Mouse (Mus musculus): ENCODE data around the gene Card11. TPM values are rescaled to one million over a fixed set of nuclear protein-coding genes. Genes with fewer than 3 reads are reported as not detected.

Card11 gene
- polyA plus RNA-seq, 1 experiment from 2014 or later, result 0.43 TPM

DNA sequence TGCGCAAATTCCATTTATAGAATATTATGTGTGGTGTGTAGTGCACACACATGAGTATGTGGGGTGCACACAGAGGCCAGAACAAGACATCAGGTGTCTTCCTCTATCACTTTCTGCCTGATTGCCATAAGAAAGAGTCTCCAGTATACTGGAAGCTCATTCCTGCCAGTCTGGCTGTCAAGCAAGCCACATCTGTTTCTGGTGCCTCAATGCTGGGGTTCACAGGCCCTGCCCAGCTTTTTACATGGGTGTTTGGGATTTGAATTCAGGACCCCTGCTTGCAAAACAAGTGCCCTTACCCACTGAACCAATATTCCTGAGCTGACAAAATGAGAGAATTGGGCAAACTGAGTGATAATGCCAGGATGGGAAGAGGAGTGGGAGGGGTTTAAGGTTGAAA lies 174.3 kb downstream of the Card11 start:
- no peak for ATAC-seq
- no peaks in the 10 kb centered on the region for H3K36me3 ChIP-seq (ENCODE audit: control insufficient read depth, insufficient read depth)
- 0 out of 2 replicates have a peak, but pooled peaks cover 3% of the 10 kb centered on the region for H3K4me1 ChIP-seq (replicated peaks; ENCODE audit: control insufficient read depth, insufficient read depth, low read length)
- no peaks in the 10 kb centered on the region for H3K9me3 ChIP-seq (ENCODE audit: control insufficient read depth)
- 96% methylated on average over 1 of the region's 1 CpGs for WGBS
- H3K4me3 ChIP-seq (ENCODE audit: low read depth, low read length), result no peak overlapping the region
- no peak for TF ChIP-seq CTCF (IDR thresholded peaks at IDR 0.05; ENCODE audit: low read depth)
- no peak overlapping the region for H3K4me2 ChIP-seq (replicated peaks; ENCODE audit: low read depth)
- no peak overlapping the region for H3K9ac ChIP-seq (ENCODE audit: low read depth, low read length)
- no peaks in the 10 kb centered on the region for H3K27me3 ChIP-seq (replicated peaks; ENCODE audit: control insufficient read depth, insufficient read depth, low read length)
- H3K27ac ChIP-seq (ENCODE audit: low read depth, low read length), result no peak overlapping the region

DNA sequence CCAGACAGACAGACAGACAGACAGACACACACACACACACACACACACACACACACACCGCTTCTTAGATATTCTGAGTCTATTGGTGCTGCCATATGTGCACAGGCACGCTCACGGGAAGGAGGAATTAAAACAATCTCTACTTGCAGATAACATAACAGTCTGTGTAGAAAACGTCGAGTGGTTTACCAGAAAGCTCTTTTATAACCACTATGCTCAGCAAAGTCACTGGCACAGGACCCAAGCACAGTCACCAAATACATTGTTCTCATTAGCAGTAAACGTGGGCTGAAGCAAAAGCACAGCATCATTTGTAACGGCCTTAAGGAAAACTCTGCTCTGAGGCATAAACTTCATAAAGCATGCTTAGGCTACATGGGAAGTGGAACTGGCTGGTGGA lies 176.3 kb downstream of the Card11 start:
- Histone ChIP-seq H3K9ac (ENCODE audit: low read depth, low read length) (no peak overlapping the region), H3K27me3 (replicated peaks; ENCODE audit: control insufficient read depth, insufficient read depth, low read length) (no peaks in the 10 kb centered on the region), H3K4me3 (ENCODE audit: low read depth, low read length) (no peak overlapping the region), H3K36me3 (ENCODE audit: control insufficient read depth, insufficient read depth) (no peaks in the 10 kb centered on the region), H3K27ac (ENCODE audit: low read depth, low read length) (no peak overlapping the region), H3K9me3 (ENCODE audit: control insufficient read depth) (no peaks in the 10 kb centered on the region), H3K4me1 (replicated peaks; ENCODE audit: control insufficient read depth, insufficient read depth, low read length) (0 out of 2 replicates have a peak, but pooled peaks cover 3% of the 10 kb centered on the region), H3K4me2 (replicated peaks; ENCODE audit: low read depth) (no peak overlapping the region)
- no peak for TF ChIP-seq CTCF (IDR thresholded peaks at IDR 0.05; ENCODE audit: low read depth)
- no peak for ATAC-seq
- 70% methylated on average over 7 of the region's 7 CpGs for WGBS

DNA sequence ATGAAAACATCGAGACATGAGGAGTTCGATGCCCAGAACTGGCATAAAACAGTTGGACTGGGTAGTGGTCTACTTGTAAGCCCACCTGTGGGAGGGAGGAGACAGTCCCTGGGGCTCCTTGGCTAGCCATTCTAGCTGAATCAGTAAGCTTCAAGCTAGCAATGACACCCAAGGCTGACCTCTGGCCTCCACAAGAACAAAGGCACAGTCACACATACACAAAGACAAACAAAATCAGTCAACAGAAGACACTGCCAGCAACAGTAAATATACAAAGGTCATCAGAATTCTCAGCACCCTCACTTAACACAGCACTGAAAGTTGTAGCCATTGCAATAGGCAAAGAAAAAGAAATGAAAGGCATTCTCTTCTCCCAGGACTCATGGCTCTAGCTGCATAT lies 177.0 kb downstream of the Card11 start:
- Histone ChIP-seq H3K9me3 (ENCODE audit: control insufficient read depth) (no peaks in the 10 kb centered on the region), H3K9ac (ENCODE audit: low read depth, low read length) (no peak overlapping the region), H3K36me3 (ENCODE audit: control insufficient read depth, insufficient read depth) (no peaks in the 10 kb centered on the region), H3K4me2 (replicated peaks; ENCODE audit: low read depth) (no peak overlapping the region), H3K27ac (ENCODE audit: low read depth, low read length) (no peak overlapping the region), H3K27me3 (replicated peaks; ENCODE audit: control insufficient read depth, insufficient read depth, low read length) (no peaks in the 10 kb centered on the region), H3K4me1 (replicated peaks; ENCODE audit: control insufficient read depth, insufficient read depth, low read length) (no peaks in the 10 kb centered on the region), H3K4me3 (ENCODE audit: low read depth, low read length) (no peak overlapping the region)
- WGBS, result 89% methylated on average over 2 of the region's 2 CpGs
- TF ChIP-seq CTCF (IDR thresholded peaks at IDR 0.05; ENCODE audit: low read depth), result no peak
- no peak for ATAC-seq

Small RNA genes lying within 50 kb of the gene (microRNA-seq; reads per million reads assigned to microRNA genes)
- gene Gm44385, result not detected

Other genes starting within 250 kb of the Card11 start
- gene Gna12, start 170.2 kb downstream of the Card11 start, polyA plus RNA-seq (2015; fragmentation: Nextera tagmentation; extraction: Ambion mirVana), result 13.8 and 14.4 TPM in 2 replicates
- gene Sdk1, start 240.9 kb upstream of the Card11 start, polyA plus RNA-seq (2015; fragmentation: Nextera tagmentation; extraction: Ambion mirVana), result 0.85 and 0.94 TPM in 2 replicates